Mouse (Mus musculus) c-Kit-positive CD71-positive TER-119-positive erythroid progenitor cells, embryonic 14.5 days (primary cell): ENCODE results near the gene Spata21.
A peak's percentile ranks its signal among the peaks of the same experiment; 100 is the strongest.

Experiments
- DNase-seq: peaks from one replicate; pipeline ENCODE4 v3.0.0-alpha.2; 2013; ENCODE audit warnings: low spot score

Spata21 gene

GRCm38 (mm10) chr4:141158609-141159008, 70.5 kb downstream of the Spata21 start:
- no peak for DNase-seq

- DNase-seq = no peak
These were observed 71.0 kb downstream of the Spata21 start for GRCm38 (mm10) chr4:141159093-141159492.

GRCm38 (mm10) chr4:141159666-141160065, 71.5 kb downstream of the Spata21 start:
- DNase-seq = no peak

GRCm38 (mm10) chr4:141160193-141160592, 72.1 kb downstream of the Spata21 start:
- no peak for DNase-seq

- DNase-seq = peak; percentile 74
These were observed 73.6 kb downstream of the Spata21 start for GRCm38 (mm10) chr4:141161699-141162208.
